Mouse (Mus musculus) hindbrain, embryonic 13.5 days (tissue): ENCODE data around the gene Nkiras2. TPM values are rescaled to one million over a fixed set of nuclear protein-coding genes. Genes with fewer than 3 reads are reported as not detected.
"Not testable (repeated sequence)": the region's sequence is repeated elsewhere in the genome, so short reads cannot be mapped to it uniquely, and the experiment has no call there.

Experiments used
- ATAC-seq: fragments of 200-750 bp; cut with Nextera tagmentation; 2 replicates; pipeline ENCODE4 v1.8.0; 2017; ENCODE audit warnings: moderate TSS enrichment; ENCODE audit not compliant: low FRiP score
- H3K27ac ChIP-seq: fragments of 300-500 bp; sonication (generic); 2 replicates; pipeline ENCODE4 v1.5.1; 2015; ENCODE audit warnings: inconsistent platforms, mild to moderate bottlenecking, moderate library complexity
- H3K27me3 ChIP-seq: fragments of 300-500 bp; sonication (generic); 2 replicates; pipeline ENCODE4 v1.6.1; 2015; ENCODE audit warnings: mild to moderate bottlenecking, inconsistent platforms
- H3K36me3 ChIP-seq: fragments of 300-500 bp; sonication (generic); 2 replicates; pipeline ENCODE4 v1.6.1; 2015; ENCODE audit warnings: mild to moderate bottlenecking, inconsistent platforms
- H3K4me1 ChIP-seq: fragments of 300-500 bp; sonication (generic); replicated peaks from 2 replicates; pipeline ENCODE4 v1.6.1; 2015; ENCODE audit warnings: inconsistent platforms
- H3K4me2 ChIP-seq: fragments of 300-500 bp; sonication (generic); 2 replicates; pipeline ENCODE4 v1.6.1; 2015; ENCODE audit warnings: inconsistent platforms, mild to moderate bottlenecking, moderate library complexity
- H3K4me3 ChIP-seq: fragments of 300-500 bp; sonication (generic); 2 replicates; pipeline ENCODE4 v1.5.1; 2015; ENCODE audit warnings: mild to moderate bottlenecking, inconsistent platforms
- H3K9ac ChIP-seq: fragments of 300-500 bp; sonication (generic); 2 replicates; pipeline ENCODE4 v1.6.1; 2015; ENCODE audit warnings: mild to moderate bottlenecking, inconsistent platforms
- H3K9me3 ChIP-seq: fragments of 300-500 bp; sonication (generic); 2 replicates; pipeline ENCODE4 v1.6.1; 2016; ENCODE audit warnings: inconsistent platforms
- WGBS: fragments of 180-500 bp; shearing (Covaris S2); methylation state at CpG from one replicate; pipeline ENCODE4 v1.1.7; 2015; 5-methylcytosine and 5-hydroxymethylcytosine counted together
- polyA plus RNA-seq: library from polyadenylated mRNA; unstranded; fragments of >200 nt; fragmentation: Nextera tagmentation; extraction: Ambion mirVana; gene quantifications from 2 replicates; pipeline ENCODE4 v1.2.1, GENCODE M21; 2015

Nkiras2 gene
- polyA plus RNA-seq, 1 experiment from 2014 or later = 110 TPM

GRCm38 (mm10) chr11:100604321-100605005, 14.6 kb upstream of the Nkiras2 start:
- WGBS = 86% methylated on average over 4 of the region's 4 CpGs
- H3K4me3 ChIP-seq = no peak overlapping the region
- no peak overlapping the region for H3K9ac ChIP-seq
- H3K27me3 ChIP-seq = no peaks in the 10 kb centered on the region
- peaks cover 35% of the 10 kb centered on the region for H3K36me3 ChIP-seq
- no peaks in the 10 kb centered on the region for H3K9me3 ChIP-seq
- ATAC-seq = no peak
- H3K27ac ChIP-seq = peak overlapping the region; percentile 19; the same call in 1 of the 2 replicates
- peaks cover 15% of the 10 kb centered on the region for H3K4me1 ChIP-seq
- no peak overlapping the region for H3K4me2 ChIP-seq

DNA sequence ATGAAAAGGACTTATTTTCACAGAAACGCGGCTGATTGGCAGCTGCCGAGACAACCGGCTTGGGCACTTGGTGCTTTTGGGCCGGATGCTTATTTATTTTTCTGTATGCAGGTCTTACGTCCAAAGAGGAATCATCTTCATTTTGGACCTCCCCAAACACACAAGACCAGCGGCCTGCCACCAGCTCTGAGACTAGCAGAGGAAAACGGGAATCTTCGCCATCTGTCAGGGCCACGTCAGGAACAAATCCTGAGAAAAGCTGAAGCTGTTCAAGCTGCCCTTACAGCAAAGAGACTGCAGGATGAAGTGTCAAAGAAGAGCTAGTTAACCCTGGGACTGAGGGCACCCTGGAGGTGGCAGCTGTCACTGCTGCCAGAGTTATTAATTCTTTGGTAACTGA, 13.6 kb upstream of the Nkiras2 start:
- Histone ChIP-seq H3K4me1 (peaks cover 25% of the 10 kb centered on the region), H3K36me3 (peaks cover 25% of the 10 kb centered on the region), H3K4me2 (no peak overlapping the region), H3K27me3 (no peaks in the 10 kb centered on the region), H3K4me3 (no peak overlapping the region), H3K27ac (0 out of 2 replicates have a peak overlapping the region, but pooled peaks have one; percentile 23), H3K9ac (no peak overlapping the region), H3K9me3 (no peaks in the 10 kb centered on the region)
- WGBS = 86% methylated on average over 10 of the region's 10 CpGs
- no peak for ATAC-seq

DNA sequence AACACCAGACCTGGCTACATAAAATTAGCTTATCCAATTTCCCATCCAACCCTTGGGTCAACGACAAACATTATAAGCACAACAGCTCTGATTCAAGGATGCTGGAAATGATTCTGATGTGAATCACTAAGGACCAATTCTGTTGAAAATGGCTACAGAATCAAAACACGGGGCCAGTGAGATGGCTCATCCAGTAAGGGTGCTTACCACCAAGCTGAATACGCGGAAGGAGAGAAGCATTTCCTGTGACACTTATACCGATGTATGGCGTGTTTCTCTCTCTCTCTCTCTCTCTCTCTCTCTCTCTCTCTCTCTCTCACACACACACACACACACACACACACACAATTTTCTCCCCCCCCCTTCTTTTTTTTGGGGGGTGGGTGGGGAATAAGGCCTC, 11.9 kb upstream of the Nkiras2 start:
- no peaks in the 10 kb centered on the region for H3K9me3 ChIP-seq
- no peak overlapping the region for H3K9ac ChIP-seq
- peaks cover 16% of the 10 kb centered on the region for H3K36me3 ChIP-seq
- H3K27ac ChIP-seq = no peak overlapping the region
- no peak overlapping the region for H3K4me3 ChIP-seq
- no peaks in the 10 kb centered on the region for H3K27me3 ChIP-seq
- H3K4me1 ChIP-seq = peaks cover 27% of the 10 kb centered on the region
- ATAC-seq = no peak
- H3K4me2 ChIP-seq = no peak overlapping the region
- 90% methylated on average over 6 of the region's 6 CpGs for WGBS

GRCm38 (mm10) chr11:100608796-100609195, 10.2 kb upstream of the Nkiras2 start:
- Histone ChIP-seq H3K36me3 (peaks cover 13% of the 10 kb centered on the region), H3K4me2 (no peak overlapping the region), H3K27ac (no peak overlapping the region), H3K4me3 (no peak overlapping the region), H3K9me3 (no peaks in the 10 kb centered on the region), H3K9ac (no peak overlapping the region), H3K4me1 (peaks cover 31% of the 10 kb centered on the region), H3K27me3 (no peaks in the 10 kb centered on the region)
- WGBS = 87% methylated on average over 4 of the region's 4 CpGs
- no peak for ATAC-seq

- Histone ChIP-seq H3K27me3 (no peaks in the 10 kb centered on the region), H3K27ac (no peak overlapping the region; the same call in 1 of the 2 replicates), H3K4me1 (peaks cover 29% of the 10 kb centered on the region), H3K9me3 (no peaks in the 10 kb centered on the region), H3K4me3 (no peak overlapping the region), H3K9ac (no peak overlapping the region), H3K36me3 (peaks cover 13% of the 10 kb centered on the region), H3K4me2 (no peak overlapping the region)
- ATAC-seq = no peak
- 87% methylated on average over 5 of the region's 5 CpGs for WGBS
Measured at GRCm38 (mm10) chr11:100609355-100609996, 9.6 kb upstream of the Nkiras2 start.

DNA sequence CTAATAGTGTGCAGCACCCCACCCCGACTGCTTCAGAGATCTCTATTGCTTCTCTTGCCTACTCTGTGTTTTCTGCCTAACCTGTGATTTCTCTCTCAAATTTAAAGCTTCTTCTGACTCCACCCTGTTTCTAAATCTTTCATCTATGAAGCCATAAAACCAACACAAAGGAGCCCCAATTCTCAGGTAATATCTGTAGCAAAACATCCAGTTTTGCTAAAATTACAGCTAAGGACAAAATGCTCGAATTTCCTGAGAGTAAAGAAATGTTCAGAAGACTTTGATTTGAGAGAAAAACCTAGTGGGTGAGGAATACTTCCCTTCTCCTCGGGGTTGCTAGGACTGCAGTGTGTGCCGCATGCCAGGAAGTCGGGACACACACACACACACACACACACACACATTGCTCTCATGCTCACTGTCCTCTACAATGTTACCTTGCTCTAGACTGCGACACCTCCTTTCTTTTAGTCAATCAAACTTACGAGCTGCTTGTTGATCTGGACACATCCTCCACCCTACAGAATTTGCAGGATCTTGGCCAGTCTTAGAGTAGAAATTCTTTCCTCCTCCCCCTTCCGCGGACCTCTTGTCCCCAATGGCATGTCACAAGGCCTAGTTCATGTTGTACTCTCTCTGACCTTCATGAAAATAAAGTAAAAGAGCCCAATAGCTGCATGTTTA, 8.9 kb upstream of the Nkiras2 start:
- Histone ChIP-seq H3K9ac (no peak overlapping the region), H3K27me3 (no peaks in the 10 kb centered on the region), H3K36me3 (peaks cover 13% of the 10 kb centered on the region), H3K27ac (no peak overlapping the region), H3K4me3 (no peak overlapping the region), H3K4me1 (peaks cover 26% of the 10 kb centered on the region), H3K9me3 (no peaks in the 10 kb centered on the region), H3K4me2 (no peak overlapping the region)
- 84% methylated on average over 9 of the region's 9 CpGs for WGBS
- no peak for ATAC-seq

GRCm38 (mm10) chr11:100611627-100612026, 7.4 kb upstream of the Nkiras2 start:
- no peaks in the 10 kb centered on the region for H3K9me3 ChIP-seq
- H3K4me3 ChIP-seq = no peak overlapping the region
- 96% methylated on average over 6 of the region's 6 CpGs for WGBS
- no peaks in the 10 kb centered on the region for H3K27me3 ChIP-seq
- peaks cover 13% of the 10 kb centered on the region for H3K36me3 ChIP-seq
- H3K27ac ChIP-seq = no peak overlapping the region
- ATAC-seq = no peak
- H3K4me1 ChIP-seq = peaks cover 18% of the 10 kb centered on the region; the same call in 1 of the 2 replicates
- no peak overlapping the region for H3K4me2 ChIP-seq
- no peak overlapping the region for H3K9ac ChIP-seq

- peaks cover 9% of the 10 kb centered on the region for H3K36me3 ChIP-seq
- no peak overlapping the region for H3K9ac ChIP-seq
- ATAC-seq = no peak
- WGBS = 90% methylated on average over 3 of the region's 3 CpGs
- H3K27me3 ChIP-seq = no peaks in the 10 kb centered on the region
- H3K27ac ChIP-seq = no peak overlapping the region
- H3K4me2 ChIP-seq = no peak overlapping the region
- no peak overlapping the region for H3K4me3 ChIP-seq
- no peaks in the 10 kb centered on the region for H3K9me3 ChIP-seq
- H3K4me1 ChIP-seq = peaks cover 27% of the 10 kb centered on the region
Measured at GRCm38 (mm10) chr11:100613241-100613640, 5.8 kb upstream of the Nkiras2 start.

DNA sequence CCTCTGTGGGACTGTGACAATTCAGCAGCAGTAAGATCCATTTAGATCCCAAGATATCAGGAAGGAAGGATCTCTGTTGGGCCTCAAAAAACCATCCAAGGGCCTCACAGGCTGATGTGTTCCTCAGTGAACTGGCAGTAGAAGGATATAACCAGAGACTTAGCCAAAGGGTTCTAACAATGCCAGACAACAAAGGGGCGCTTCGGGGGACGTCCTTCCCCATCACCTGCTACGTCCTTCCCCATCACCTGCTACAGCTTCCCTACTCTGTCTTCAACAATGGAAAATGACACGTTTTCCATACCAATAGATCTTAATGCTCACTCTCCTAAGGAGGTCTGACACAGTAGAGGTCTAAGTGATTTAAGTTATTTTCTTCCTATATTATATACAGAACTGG, 2.7 kb upstream of the Nkiras2 start:
- no peak for ATAC-seq
- Histone ChIP-seq H3K4me3 (no peak overlapping the region), H3K27me3 (no peaks in the 10 kb centered on the region), H3K4me2 (no peak overlapping the region), H3K27ac (no peak overlapping the region), H3K9me3 (no peaks in the 10 kb centered on the region), H3K9ac (no peak overlapping the region), H3K36me3 (peaks cover 6% of the 10 kb centered on the region; the same call in 1 of the 2 replicates), H3K4me1 (peaks cover 35% of the 10 kb centered on the region)
- 88% methylated on average over 5 of the region's 5 CpGs for WGBS

DNA sequence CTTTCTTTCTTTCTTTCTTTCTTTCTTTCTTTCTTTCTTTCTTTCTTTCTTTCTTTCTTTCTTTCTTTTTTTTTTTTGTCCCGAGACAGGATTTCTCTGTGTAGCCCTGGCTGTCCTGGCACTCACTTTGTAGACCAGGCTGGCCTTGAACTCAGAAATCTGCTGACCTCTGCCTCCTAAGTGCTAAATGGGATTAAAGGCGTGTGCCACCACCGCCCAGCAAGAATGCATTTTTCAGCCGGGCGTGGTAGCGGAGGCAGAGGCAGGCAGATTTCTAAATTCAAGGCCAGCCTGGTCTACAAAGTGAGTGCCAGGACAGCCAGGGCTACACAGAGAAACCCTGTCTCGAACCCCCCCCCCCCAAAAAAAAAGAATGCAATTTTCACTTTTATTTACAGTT, 2.2 kb upstream of the Nkiras2 start:
- 91% methylated on average over 7 of the region's 7 CpGs for WGBS
- H3K27me3 ChIP-seq, H3K9ac ChIP-seq, H3K9me3 ChIP-seq, H3K27ac ChIP-seq, H3K4me3 ChIP-seq, H3K36me3 ChIP-seq, H3K4me2 ChIP-seq, ATAC-seq: not testable (repeated sequence)
- H3K4me1 ChIP-seq = peaks cover 35% of the 10 kb centered on the region

DNA sequence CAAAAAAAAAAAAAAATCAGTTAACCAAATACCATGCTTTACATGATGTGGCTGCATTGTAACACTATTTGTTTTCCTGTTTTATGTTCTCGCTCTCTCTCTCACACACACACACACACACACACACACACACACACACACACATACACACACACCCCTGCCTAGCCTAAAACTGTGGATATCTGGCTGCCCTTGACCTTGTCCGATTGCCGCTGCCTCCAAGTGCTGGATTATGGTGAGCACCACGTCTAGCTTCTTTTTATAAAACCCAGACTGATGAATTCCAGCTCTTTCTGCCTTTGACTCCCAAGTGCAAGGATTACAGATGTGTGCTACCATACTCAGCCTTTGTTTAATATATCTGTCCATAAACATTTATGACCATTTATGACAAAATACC, 1.6 kb upstream of the Nkiras2 start:
- Histone ChIP-seq H3K36me3 (no peaks in the 10 kb centered on the region), H3K4me2 (peak overlapping the region; percentile 78), H3K4me3 (peak overlapping the region; percentile 88), H3K27ac (no peak overlapping the region), H3K27me3 (no peaks in the 10 kb centered on the region), H3K9ac (no peak overlapping the region), H3K4me1 (peaks cover 33% of the 10 kb centered on the region), H3K9me3 (no peaks in the 10 kb centered on the region)
- WGBS = 93% methylated on average over 4 of the region's 4 CpGs
- no peak for ATAC-seq

- ATAC-seq = peak; percentile 97
- peak overlapping the region; percentile 93 for H3K9ac ChIP-seq
- H3K4me1 ChIP-seq = peaks cover 43% of the 10 kb centered on the region
- H3K27me3 ChIP-seq = no peaks in the 10 kb centered on the region
- H3K36me3 ChIP-seq = peaks cover 1% of the 10 kb centered on the region; the same call in 1 of the 2 replicates
- no peaks in the 10 kb centered on the region for H3K9me3 ChIP-seq
- H3K4me3 ChIP-seq = peak overlapping the region; percentile 88
- H3K27ac ChIP-seq = peak overlapping the region; percentile 97
- under 1% methylated on average over 40 of the region's 40 CpGs for WGBS
- H3K4me2 ChIP-seq = peak overlapping the region; percentile 78
Measured at GRCm38 (mm10) chr11:100619485-100619975, 486 bp downstream of the Nkiras2 start.
